Mouse (Mus musculus): Measurements from ENCODE around the gene Herpud1. TPM values are rescaled to one million over a fixed set of nuclear protein-coding genes. Genes with fewer than 3 reads are reported as not detected.

The Herpud1 gene
- polyA plus RNA-seq, 1 experiment from 2014 or later: 68.7 TPM

- Histone ChIP-seq H3K27me3 (0 out of 2 replicates have a peak, but pooled peaks cover 2% of the 10 kb centered on the region), H3K9ac (no peak overlapping the region), H3K4me1 (peaks cover 15% of the 10 kb centered on the region), H3K9me3 (no peaks in the 10 kb centered on the region), H3K27ac (no peak overlapping the region), H3K4me3 (no peak overlapping the region), H3K36me3 (no peaks in the 10 kb centered on the region), H3K4me2 (replicated peaks) (no peak overlapping the region)
- WGBS: 94% methylated on average over 2 of the region's 2 CpGs
- no peak for ATAC-seq (ENCODE audit: low FRiP score, low read depth)
Observed at GRCm38 (mm10) chr8:94376580-94376979, 9.7 kb upstream of the Herpud1 start.

- no peak for ATAC-seq (ENCODE audit: low FRiP score, low read depth)
- 0 out of 2 replicates have a peak, but pooled peaks cover 2% of the 10 kb centered on the region for H3K27me3 ChIP-seq
- WGBS: 83% methylated on average over 4 of the region's 4 CpGs
Observed at GRCm38 (mm10) chr8:94377031-94377430, 9.2 kb upstream of the Herpud1 start.

GRCm38 (mm10) chr8:94377714-94378205 lies 8.5 kb upstream of the Herpud1 start:
- peaks cover 15% of the 10 kb centered on the region for H3K4me1 ChIP-seq
- no peaks in the 10 kb centered on the region for H3K36me3 ChIP-seq
- no peak overlapping the region for H3K4me2 ChIP-seq (replicated peaks)
- no peak overlapping the region for H3K4me3 ChIP-seq
- H3K27ac ChIP-seq: peak overlapping the region; percentile 34; the same call in 1 of the 2 replicates
- 32% methylated on average over 11 of the region's 11 CpGs for WGBS
- no peak overlapping the region for H3K9ac ChIP-seq
- 0 out of 2 replicates have a peak, but pooled peaks cover 2% of the 10 kb centered on the region for H3K27me3 ChIP-seq
- no peaks in the 10 kb centered on the region for H3K9me3 ChIP-seq
- ATAC-seq (ENCODE audit: low FRiP score, low read depth): peak; percentile 92

More at GRCm38 (mm10) chr8:94377031-94377430, 9.2 kb upstream of the Herpud1 start:
- Histone ChIP-seq H3K4me2 (replicated peaks) (no peak overlapping the region), H3K9me3 (no peaks in the 10 kb centered on the region), H3K4me3 (no peak overlapping the region), H3K4me1 (peaks cover 15% of the 10 kb centered on the region), H3K9ac (no peak overlapping the region), H3K36me3 (no peaks in the 10 kb centered on the region), H3K27ac (no peak overlapping the region)

GRCm38 (mm10) chr8:94378763-94379415 lies 7.3 kb upstream of the Herpud1 start:
- 0 out of 2 replicates have a peak, but pooled peaks cover 2% of the 10 kb centered on the region for H3K27me3 ChIP-seq
- peaks cover 15% of the 10 kb centered on the region for H3K4me1 ChIP-seq
- ATAC-seq (ENCODE audit: low FRiP score, low read depth): no peak
- 78% methylated on average over 15 of the region's 15 CpGs for WGBS
- no peak overlapping the region for H3K4me2 ChIP-seq (replicated peaks)
- H3K9me3 ChIP-seq: no peaks in the 10 kb centered on the region
- H3K4me3 ChIP-seq: no peak overlapping the region
- no peak overlapping the region for H3K9ac ChIP-seq
- no peaks in the 10 kb centered on the region for H3K36me3 ChIP-seq
- H3K27ac ChIP-seq: no peak overlapping the region

GRCm38 (mm10) chr8:94379686-94380085 lies 6.6 kb upstream of the Herpud1 start:
- no peak overlapping the region for H3K9ac ChIP-seq
- 91% methylated on average over 9 of the region's 9 CpGs for WGBS
- H3K4me1 ChIP-seq: peaks cover 15% of the 10 kb centered on the region
- H3K4me3 ChIP-seq: no peak overlapping the region
- ATAC-seq (ENCODE audit: low FRiP score, low read depth): no peak
- peaks cover 5% of the 10 kb centered on the region; the same call in 1 of the 2 replicates for H3K9me3 ChIP-seq
- no peaks in the 10 kb centered on the region for H3K36me3 ChIP-seq
- no peak overlapping the region for H3K4me2 ChIP-seq (replicated peaks)
- 0 out of 2 replicates have a peak, but pooled peaks cover 2% of the 10 kb centered on the region for H3K27me3 ChIP-seq
- no peak overlapping the region for H3K27ac ChIP-seq

GRCm38 (mm10) chr8:94384166-94384565 lies 2.1 kb upstream of the Herpud1 start:
- H3K27me3 ChIP-seq: no peaks in the 10 kb centered on the region
- 88% methylated on average over 7 of the region's 7 CpGs for WGBS
- H3K9ac ChIP-seq: no peak overlapping the region
- no peak overlapping the region for H3K4me2 ChIP-seq (replicated peaks)
- peaks cover 15% of the 10 kb centered on the region for H3K4me1 ChIP-seq
- H3K9me3 ChIP-seq: peaks cover 5% of the 10 kb centered on the region; the same call in 1 of the 2 replicates
- no peaks in the 10 kb centered on the region for H3K36me3 ChIP-seq
- H3K4me3 ChIP-seq: no peak overlapping the region
- no peak for ATAC-seq (ENCODE audit: low FRiP score, low read depth)
- H3K27ac ChIP-seq: no peak overlapping the region

DNA sequence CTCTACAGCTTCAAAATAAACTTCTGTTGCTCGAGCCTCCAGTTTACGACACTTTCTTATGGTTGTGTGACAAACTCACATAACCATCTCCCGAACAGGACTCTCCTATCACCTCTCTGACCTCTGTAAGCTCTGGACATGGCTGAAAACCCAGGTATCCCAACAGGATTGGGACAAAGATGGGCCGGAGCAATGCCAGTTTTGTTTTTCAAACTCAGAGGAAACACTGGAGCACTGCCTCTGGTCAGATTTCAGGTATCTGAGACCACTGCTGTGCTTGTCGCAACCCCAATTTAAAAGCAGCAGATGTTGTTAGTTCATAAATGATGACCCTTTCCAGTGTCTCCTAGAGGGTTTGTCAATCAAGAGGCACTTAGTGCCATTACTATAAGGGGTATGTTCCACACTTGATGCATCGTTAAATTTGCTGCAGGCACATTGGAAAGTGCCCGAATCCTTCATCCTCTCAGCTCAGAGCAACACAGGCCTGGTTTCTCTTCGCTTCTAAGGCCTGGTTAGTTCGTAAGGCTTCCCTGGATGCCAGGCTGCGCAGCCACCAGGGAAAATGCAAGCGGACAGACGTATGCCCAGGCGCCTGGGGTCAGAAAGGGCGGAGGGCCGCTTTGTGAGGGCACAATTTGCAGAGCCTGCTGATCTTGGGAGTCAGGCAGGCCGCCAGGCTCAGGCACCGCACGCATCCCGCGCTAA lies 578 bp upstream of the Herpud1 start:
- WGBS: 21% methylated on average over 20 of the region's 20 CpGs
- H3K4me1 ChIP-seq: peaks cover 15% of the 10 kb centered on the region
- H3K4me2 ChIP-seq (replicated peaks): peak overlapping the region; percentile 92
- no peak; the same call in 1 of the 2 replicates for ATAC-seq (ENCODE audit: low FRiP score, low read depth)
- H3K27me3 ChIP-seq: no peaks in the 10 kb centered on the region
- H3K9ac ChIP-seq: peak overlapping the region; percentile 84
- H3K36me3 ChIP-seq: peaks cover 14% of the 10 kb centered on the region
- peaks cover 5% of the 10 kb centered on the region; the same call in 1 of the 2 replicates for H3K9me3 ChIP-seq
- peak overlapping the region; percentile 86 for H3K4me3 ChIP-seq
- peak overlapping the region; percentile 79 for H3K27ac ChIP-seq

GRCm38 (mm10) chr8:94387027-94387684 lies 918 bp downstream of the Herpud1 start:
- peak; percentile 62 for ATAC-seq (ENCODE audit: low FRiP score, low read depth)
- peak overlapping the region; percentile 86 for H3K4me3 ChIP-seq
- H3K4me2 ChIP-seq (replicated peaks): peak overlapping the region; percentile 92
- H3K27ac ChIP-seq: peak overlapping the region; percentile 78; the same call in 1 of the 2 replicates
- H3K36me3 ChIP-seq: peaks cover 29% of the 10 kb centered on the region
- peaks cover 15% of the 10 kb centered on the region for H3K4me1 ChIP-seq
- H3K9me3 ChIP-seq: peaks cover 5% of the 10 kb centered on the region; the same call in 1 of the 2 replicates
- no peaks in the 10 kb centered on the region for H3K27me3 ChIP-seq
- peak overlapping the region; percentile 84 for H3K9ac ChIP-seq
- under 1% methylated on average over 25 of the region's 25 CpGs for WGBS

GRCm38 (mm10) chr8:94387785-94388184 lies 1.5 kb downstream of the Herpud1 start:
- peak overlapping the region; percentile 92 for H3K4me2 ChIP-seq (replicated peaks)
- peaks cover 35% of the 10 kb centered on the region for H3K36me3 ChIP-seq
- peak overlapping the region; percentile 84 for H3K9ac ChIP-seq
- ATAC-seq (ENCODE audit: low FRiP score, low read depth): no peak
- peak overlapping the region; percentile 86 for H3K4me3 ChIP-seq
- no peak overlapping the region; the same call in 1 of the 2 replicates for H3K27ac ChIP-seq
- WGBS: 30% methylated on average over 6 of the region's 6 CpGs
- H3K27me3 ChIP-seq: no peaks in the 10 kb centered on the region
- H3K9me3 ChIP-seq: peaks cover 5% of the 10 kb centered on the region; the same call in 1 of the 2 replicates
- peaks cover 15% of the 10 kb centered on the region for H3K4me1 ChIP-seq

DNA sequence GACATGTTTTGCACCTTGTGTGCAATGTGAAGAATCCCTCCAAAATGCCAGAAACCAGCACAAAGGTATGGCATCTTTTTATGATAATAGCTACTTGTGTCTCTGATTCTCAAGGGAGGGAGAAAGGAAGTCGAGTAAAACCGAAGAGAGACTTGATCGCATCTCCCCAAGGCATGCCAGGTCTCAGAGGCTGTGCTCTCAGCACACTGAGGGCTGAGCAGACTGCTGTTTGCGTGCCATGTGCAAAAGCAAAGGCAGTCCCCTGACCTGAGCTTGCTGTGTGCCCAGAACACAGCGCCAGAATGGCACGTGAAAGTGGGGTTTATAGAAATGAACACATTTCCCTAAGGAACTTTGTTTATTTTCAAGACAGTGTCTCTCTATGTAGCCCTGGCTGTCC lies 3.3 kb downstream of the Herpud1 start:
- H3K9me3 ChIP-seq: peaks cover under 1% of the 10 kb centered on the region; the same call in 1 of the 2 replicates
- ATAC-seq (ENCODE audit: low FRiP score, low read depth): no peak
- WGBS: 91% methylated on average over 6 of the region's 6 CpGs
- peaks cover 50% of the 10 kb centered on the region for H3K36me3 ChIP-seq
- H3K27ac ChIP-seq: no peak overlapping the region
- H3K4me2 ChIP-seq (replicated peaks): no peak overlapping the region
- peaks cover 15% of the 10 kb centered on the region for H3K4me1 ChIP-seq
- H3K4me3 ChIP-seq: no peak overlapping the region
- H3K9ac ChIP-seq: no peak overlapping the region
- no peaks in the 10 kb centered on the region for H3K27me3 ChIP-seq

- Histone ChIP-seq H3K27me3 (no peaks in the 10 kb centered on the region), H3K9me3 (no peaks in the 10 kb centered on the region), H3K27ac (no peak overlapping the region), H3K36me3 (peaks cover 59% of the 10 kb centered on the region), H3K4me2 (replicated peaks) (no peak overlapping the region), H3K4me1 (peaks cover 13% of the 10 kb centered on the region), H3K4me3 (no peak overlapping the region), H3K9ac (no peak overlapping the region)
- WGBS: 94% methylated on average over 6 of the region's 6 CpGs
- no peak for ATAC-seq (ENCODE audit: low FRiP score, low read depth)
Observed at GRCm38 (mm10) chr8:94390429-94390828, 4.2 kb downstream of the Herpud1 start.
